Mouse (Mus musculus) c-Kit-positive CD71-positive TER-119-positive erythroid progenitor cells, embryonic 14.5 days (primary cell): ENCODE measurements around the gene Slc35a2.

Experiments
- DNase-seq: peaks from one replicate; pipeline ENCODE4 v3.0.0-alpha.2; 2013; ENCODE audit warnings: low spot score

Slc35a2 gene

GRCm38 (mm10) chrX:7883841-7884567 lies at the start of gene Slc35a2:
Gene Slc35a2, plus strand, starts transcription at chrX:7884028.
- DNase-seq: peak; percentile 73

- peak; percentile 56 for DNase-seq
Measured at GRCm38 (mm10) chrX:7837146-7837545, 46.7 kb upstream of the Slc35a2 start.

GRCm38 (mm10) chrX:7840842-7841162 lies 43.0 kb upstream of the Slc35a2 start:
- no peak for DNase-seq

- DNase-seq: peak; percentile 89
Measured at GRCm38 (mm10) chrX:7841163-7842162, 42.4 kb upstream of the Slc35a2 start, which contains the start of gene Otud5. Gene Otud5, plus strand, starts transcription at chrX:7841364.

- no peak for DNase-seq
Measured at GRCm38 (mm10) chrX:7842318-7842717, 41.5 kb upstream of the Slc35a2 start.

- no peak for DNase-seq
Measured at GRCm38 (mm10) chrX:7847845-7848244, 36.0 kb upstream of the Slc35a2 start.

GRCm38 (mm10) chrX:7854578-7854977 lies 29.2 kb upstream of the Slc35a2 start:
- no peak for DNase-seq

GRCm38 (mm10) chrX:7859191-7859753 lies 24.6 kb upstream of the Slc35a2 start:
- DNase-seq: no peak

GRCm38 (mm10) chrX:7863181-7863580 lies 20.6 kb upstream of the Slc35a2 start:
- no peak for DNase-seq

- no peak for DNase-seq
Measured at GRCm38 (mm10) chrX:7864551-7864950, 19.3 kb upstream of the Slc35a2 start.

GRCm38 (mm10) chrX:7865343-7865742 lies 18.5 kb upstream of the Slc35a2 start:
- DNase-seq: no peak

- no peak for DNase-seq
Measured at GRCm38 (mm10) chrX:7865786-7866185, 18.0 kb upstream of the Slc35a2 start.

GRCm38 (mm10) chrX:7867141-7867540 lies 16.7 kb upstream of the Slc35a2 start:
- no peak for DNase-seq

GRCm38 (mm10) chrX:7868506-7868905 lies 15.3 kb upstream of the Slc35a2 start:
- DNase-seq: no peak

- DNase-seq: no peak
Measured at GRCm38 (mm10) chrX:7869826-7870225, 14.0 kb upstream of the Slc35a2 start.

GRCm38 (mm10) chrX:7878007-7878419 lies 5.8 kb upstream of the Slc35a2 start, which contains the start of gene Pim2:
Gene Pim2, plus strand, starts transcription at chrX:7878262.
- DNase-seq: peak; percentile 73

- DNase-seq: no peak
Measured at GRCm38 (mm10) chrX:7878495-7878894, 5.3 kb upstream of the Slc35a2 start.

- DNase-seq: peak; percentile 42
Measured at GRCm38 (mm10) chrX:7879819-7880218, 4.0 kb upstream of the Slc35a2 start.

- DNase-seq: no peak
Measured at GRCm38 (mm10) chrX:7898211-7898610, 14.4 kb downstream of the Slc35a2 start.

- peak; percentile 87 for DNase-seq
Measured at GRCm38 (mm10) chrX:7898880-7899874, 15.3 kb downstream of the Slc35a2 start, which contains the start of the genes Pqbp1 and Timm17b. Gene Pqbp1, minus strand, starts transcription at chrX:7899269. Gene Timm17b, plus strand, starts transcription at chrX:7899357.

- DNase-seq: no peak
Measured at GRCm38 (mm10) chrX:7904441-7904840, 20.6 kb downstream of the Slc35a2 start.
